Comparison of ENCODE assay signal across 24 mouse cellular contexts in genomic region chr6:127106726-127107125, GRCm38 (mm10). TPM values are rescaled to one million over a fixed set of nuclear protein-coding genes. Genes with fewer than 3 reads are reported as not detected.
DNase-seq lines count a peak whose midpoint lies in the region; TF ChIP-seq lines count a peak whose summit lies in the region.
"Had no signal": no experiment of that assay in that cellular context is flagged by ENCODE, and none has a peak within 500 bp of the region (broad histone marks: within the 10 kb centered on the region; RNA-seq: fewer than 3 reads in every experiment).

No protein-coding gene starts in this region.

- H3K4me3 ChIP-seq in gastrocnemius, adult 2 months = peak overlapping the region; percentile 80
- no peak overlapping the region for H3K4me3 ChIP-seq in layer of hippocampus, adult 2 months
- H3K4me3 ChIP-seq: embryonic facial prominence, embryonic 15.5 days; forebrain, embryonic 15.5 days; liver, embryonic 15.5 days; midbrain, embryonic 15.5 days; myocyte; neural tube, embryonic 13.5 days had no signal

- peak; percentile 50 for DNase-seq in gastrocnemius, adult 2 months
- no peak for DNase-seq in gastrocnemius, postnatal 36 days
- DNase-seq in layer of hippocampus, adult 2 months (ENCODE audit: low spot score in 2 of 2) = no peak
- no peak for DNase-seq in layer of hippocampus, adult 11-12 months (ENCODE audit: low spot score)
- DNase-seq in lung, postnatal 36 days = peak; percentile 56
- no peak for DNase-seq in lung, postnatal 4 days
- DNase-seq in fat pad, adult 2 months (ENCODE audit: extremely low read depth, low read depth, low spot score) = peak; percentile 19
- no peak for DNase-seq in frontal cortex, postnatal 36 days (ENCODE audit: low spot score in 2 of 2)
- DNase-seq: adrenal gland, adult 2 months; B cell, adult 2 months; cerebellum, adult 2 months; kidney, adult 9 months; kidney, postnatal 14 days; retina, postnatal 1 day had no signal

- intact Hi-C loops in gastrocnemius, adult 2 months (cut with DNase I) = loop anchor here (5.0 kb wide), 1 partner anchor 79 kb away; no protein-coding TSS in a partner anchor
- intact Hi-C loops in gastrocnemius, postnatal 36 days (cut with DNase I) = loop anchor here (10.0 kb wide), 1 partner anchor 1328 kb away; the partner anchor contains the start of gene Fkbp4

- peak overlapping the region; percentile 94 for H3K27ac ChIP-seq in gastrocnemius, adult 2 months
- H3K27ac ChIP-seq in layer of hippocampus, adult 2 months = peak overlapping the region; percentile 69; the same call in 1 of the 2 replicates
- H3K27ac ChIP-seq: embryonic facial prominence, embryonic 15.5 days; forebrain, embryonic 15.5 days; hindbrain, postnatal 0 days; liver, embryonic 15.5 days; macrophage; midbrain, embryonic 15.5 days; neural tube, embryonic 13.5 days had no signal

- no peak for TF ChIP-seq CTCF in gastrocnemius, adult 2 months (IDR thresholded peaks at IDR 0.05)
- TF ChIP-seq CTCF in layer of hippocampus, adult 2 months (conservative IDR thresholded peaks at IDR 0.05) = no peak

RNA-seq across cellular contexts. Expression of gene Tigar, which starts 2.6 kb away (rescaled TPM):
- 100 to 1,000 TPM in 1 of 2 experiments, 10 to 100 TPM in 1; 76.6 to 103 TPM for total RNA-seq in gastrocnemius, adult 2 months (2021)
- 10 to 100 TPM; 80.9 to 85.1 TPM for total RNA-seq in gastrocnemius, postnatal 36 days (2021)
- 10 to 100 TPM; 25.6 to 27.3 TPM for total RNA-seq in layer of hippocampus, adult 2 months (2021)

RNA-seq across cellular contexts. Expression of gene Fgf23, which starts 34.0 kb away (rescaled TPM):
- total RNA-seq in gastrocnemius, adult 2 months (2021) = not detected
- total RNA-seq in gastrocnemius, postnatal 36 days (2021) = not detected
- total RNA-seq in layer of hippocampus, adult 2 months (2021) = under 1 TPM; 0.25 to 0.46 TPM
- total RNA-seq: adrenal gland, adult 2 months; CH12.LX; heart, postnatal 14 days had no signal

RNA-seq across cellular contexts. Expression of gene Ccnd2, which starts 45.3 kb away (rescaled TPM):
- 10 to 100 TPM in 1 of 2 experiments, 1 to 10 TPM in 1; 6.9 to 16.6 TPM for total RNA-seq in gastrocnemius, adult 2 months (2021)
- 10 to 100 TPM; 15.0 to 16.6 TPM for total RNA-seq in gastrocnemius, postnatal 36 days (2021)
- total RNA-seq in layer of hippocampus, adult 2 months (2021) = 100 to 1,000 TPM; 116 to 142 TPM

Comparison
In these comparisons a context has a peak if more than half of its experiments do, and no peak if none do; other contexts are left out.
1. DNase-seq: peak in gastrocnemius, adult 2 months (single experiment), lung, postnatal 36 days (single experiment) and fat pad, adult 2 months (single experiment); none in gastrocnemius, postnatal 36 days (0 of 2), layer of hippocampus, adult 2 months (0 of 2), layer of hippocampus, adult 11-12 months (single experiment), lung, postnatal 4 days (0 of 2) and frontal cortex, postnatal 36 days (0 of 2).
2. RNA of gene Ccnd2, which starts 45.3 kb away (total RNA-seq): 116 to 142 TPM in layer of hippocampus, adult 2 months; 15.0 to 16.6 TPM in gastrocnemius, postnatal 36 days and 6.9 to 16.6 TPM in gastrocnemius, adult 2 months; every median in the first group is over 4 times any median in the second.